Mouse (Mus musculus): ENCODE measurements around the gene Hist1h4i. TPM values are rescaled to one million over a fixed set of nuclear protein-coding genes. Genes with fewer than 3 reads are reported as not detected.

Hist1h4i gene
- polyA plus RNA-seq, 1 experiment from 2014 or later, result 25.5 TPM

DNA sequence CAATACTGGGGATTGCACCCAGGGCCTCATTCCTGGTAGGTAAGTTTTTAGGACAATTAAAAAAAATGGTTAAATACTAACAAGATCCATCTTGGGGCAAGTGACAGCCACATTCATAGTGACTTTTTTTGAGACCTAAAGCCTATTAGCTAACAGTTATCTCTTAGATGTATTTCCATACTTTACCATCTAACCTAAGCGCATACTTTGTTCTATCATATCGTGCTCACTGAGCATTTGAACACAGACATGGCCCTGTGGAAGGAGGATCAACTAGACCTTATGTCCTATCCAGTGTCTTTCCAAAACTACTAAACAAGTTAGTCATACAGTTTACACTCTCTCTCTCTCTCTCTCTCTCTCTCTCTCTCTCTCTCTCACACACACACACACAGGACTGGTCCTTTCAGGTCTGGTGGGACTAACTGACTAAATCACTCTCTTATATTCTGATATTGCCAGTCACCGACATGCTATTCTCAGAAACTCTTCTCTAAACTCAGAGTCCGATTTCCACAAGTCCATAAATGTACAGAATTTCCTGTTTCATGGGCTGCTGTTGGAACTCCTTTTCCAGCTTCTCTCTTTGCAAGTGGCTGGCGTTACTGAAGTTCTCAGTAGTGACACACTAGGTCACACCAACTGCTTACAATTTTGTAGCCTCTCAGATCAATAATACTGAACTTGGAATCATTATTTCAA is 7.3 kb downstream of the Hist1h4i start:
- no peaks in the 10 kb centered on the region for H3K9me3 ChIP-seq (ENCODE audit: control insufficient read depth, low read length)
- H3K27me3 ChIP-seq (ENCODE audit: control insufficient read depth, insufficient read depth, low read length), result no peaks in the 10 kb centered on the region
- no peaks in the 10 kb centered on the region for H3K36me3 ChIP-seq (ENCODE audit: control insufficient read depth, insufficient read depth, low read length)
- no peak for ATAC-seq (ENCODE audit: insufficient read depth, low FRiP score, low TSS enrichment)
- H3K4me1 ChIP-seq (ENCODE audit: control insufficient read depth, insufficient read depth, low read length), result peaks cover 3% of the 10 kb centered on the region
- peak overlapping the region; percentile 58 for H3K9ac ChIP-seq (ENCODE audit: low read length)
- WGBS, result 55% methylated on average over 5 of the region's 5 CpGs
- peak overlapping the region; percentile 21 for H3K4me3 ChIP-seq (ENCODE audit: low read depth, low read length)
- H3K27ac ChIP-seq (ENCODE audit: low read depth, low read length), result peak overlapping the region; percentile 75; the same call in 1 of the 2 replicates
- peak; percentile 26 for DNase-seq (ENCODE audit: low spot score)
- H3K4me2 ChIP-seq (ENCODE audit: low read depth), result peak overlapping the region; percentile 65

DNA sequence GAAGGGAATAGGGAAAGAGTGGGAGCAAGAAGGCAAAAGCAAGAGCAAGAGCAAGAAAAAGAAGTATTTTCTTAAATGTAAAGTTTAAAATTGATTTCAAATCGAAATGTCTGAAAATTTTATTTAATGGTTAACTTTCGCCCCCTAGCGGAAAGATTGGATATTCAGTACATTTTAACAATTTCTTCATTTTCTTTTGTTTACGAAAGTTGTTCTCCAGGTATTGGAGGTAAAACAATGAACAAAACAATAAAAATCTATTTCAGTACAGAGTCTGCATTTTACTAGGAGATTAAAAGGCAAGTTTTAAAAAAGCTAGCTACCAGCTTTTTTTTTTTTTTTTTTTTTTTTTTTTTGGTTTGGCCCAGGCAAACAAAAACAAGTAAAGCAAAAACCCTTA is 10.7 kb downstream of the Hist1h4i start:
- WGBS, result 19% methylated on average over 4 of the region's 4 CpGs
- ATAC-seq (ENCODE audit: insufficient read depth, low FRiP score, low TSS enrichment), result no peak
- Histone ChIP-seq H3K4me2 (ENCODE audit: low read depth) (no peak overlapping the region), H3K36me3 (ENCODE audit: control insufficient read depth, insufficient read depth, low read length) (no peaks in the 10 kb centered on the region), H3K4me3 (ENCODE audit: low read depth, low read length) (no peak overlapping the region), H3K9me3 (ENCODE audit: control insufficient read depth, low read length) (no peaks in the 10 kb centered on the region), H3K27me3 (ENCODE audit: control insufficient read depth, insufficient read depth, low read length) (no peaks in the 10 kb centered on the region), H3K27ac (ENCODE audit: low read depth, low read length) (no peak overlapping the region), H3K4me1 (ENCODE audit: control insufficient read depth, insufficient read depth, low read length) (peaks cover 3% of the 10 kb centered on the region), H3K9ac (ENCODE audit: low read length) (no peak overlapping the region)
- no peak for DNase-seq (ENCODE audit: low spot score)

- Histone ChIP-seq H3K4me1 (ENCODE audit: control insufficient read depth, insufficient read depth, low read length) (peaks cover 3% of the 10 kb centered on the region), H3K27ac (ENCODE audit: low read depth, low read length) (no peak overlapping the region), H3K27me3 (ENCODE audit: control insufficient read depth, insufficient read depth, low read length) (no peaks in the 10 kb centered on the region), H3K9me3 (ENCODE audit: control insufficient read depth, low read length) (no peaks in the 10 kb centered on the region), H3K4me3 (ENCODE audit: low read depth, low read length) (no peak overlapping the region), H3K4me2 (ENCODE audit: low read depth) (no peak overlapping the region), H3K9ac (ENCODE audit: low read length) (no peak overlapping the region), H3K36me3 (ENCODE audit: control insufficient read depth, insufficient read depth, low read length) (no peaks in the 10 kb centered on the region)
- DNase-seq (ENCODE audit: low spot score) (no peak), ATAC-seq (ENCODE audit: insufficient read depth, low FRiP score, low TSS enrichment) (no peak)
- WGBS, result 32% methylated on average over 8 of the region's 8 CpGs
These were observed 11.2 kb downstream of the Hist1h4i start for GRCm38 (mm10) chr13:22029928-22030327.

GRCm38 (mm10) chr13:22028673-22029460 is 12.3 kb downstream of the Hist1h4i start:
- ATAC-seq (ENCODE audit: insufficient read depth, low FRiP score, low TSS enrichment), result peak; percentile 80
- H3K27me3 ChIP-seq (ENCODE audit: control insufficient read depth, insufficient read depth, low read length), result no peaks in the 10 kb centered on the region
- DNase-seq (ENCODE audit: low spot score), result peak; percentile 93
- peak overlapping the region; percentile 35 for H3K4me3 ChIP-seq (ENCODE audit: low read depth, low read length)
- H3K27ac ChIP-seq (ENCODE audit: low read depth, low read length), result no peak overlapping the region
- peak overlapping the region; percentile 41 for H3K9ac ChIP-seq (ENCODE audit: low read length)
- under 1% methylated on average over 40 of the region's 40 CpGs for WGBS
- no peaks in the 10 kb centered on the region for H3K36me3 ChIP-seq (ENCODE audit: control insufficient read depth, insufficient read depth, low read length)
- peak overlapping the region; percentile 37 for H3K4me2 ChIP-seq (ENCODE audit: low read depth)
- no peaks in the 10 kb centered on the region for H3K9me3 ChIP-seq (ENCODE audit: control insufficient read depth, low read length)
- H3K4me1 ChIP-seq (ENCODE audit: control insufficient read depth, insufficient read depth, low read length), result no peaks in the 10 kb centered on the region

GRCm38 (mm10) chr13:22026058-22027031 is 14.8 kb downstream of the Hist1h4i start:
- Histone ChIP-seq H3K4me3 (ENCODE audit: low read depth, low read length) (peak overlapping the region; percentile 44), H3K27me3 (ENCODE audit: control insufficient read depth, insufficient read depth, low read length) (no peaks in the 10 kb centered on the region), H3K4me1 (ENCODE audit: control insufficient read depth, insufficient read depth, low read length) (no peaks in the 10 kb centered on the region), H3K36me3 (ENCODE audit: control insufficient read depth, insufficient read depth, low read length) (no peaks in the 10 kb centered on the region), H3K9ac (ENCODE audit: low read length) (peak overlapping the region; percentile 55), H3K9me3 (ENCODE audit: control insufficient read depth, low read length) (no peaks in the 10 kb centered on the region), H3K4me2 (ENCODE audit: low read depth) (peak overlapping the region; percentile 57), H3K27ac (ENCODE audit: low read depth, low read length) (no peak overlapping the region)
- under 1% methylated on average over 35 of the region's 35 CpGs for WGBS
- DNase-seq (ENCODE audit: low spot score) (peak; percentile 94), ATAC-seq (ENCODE audit: insufficient read depth, low FRiP score, low TSS enrichment) (0 out of 2 replicates have a peak, but pooled peaks have one; percentile 39)

DNA sequence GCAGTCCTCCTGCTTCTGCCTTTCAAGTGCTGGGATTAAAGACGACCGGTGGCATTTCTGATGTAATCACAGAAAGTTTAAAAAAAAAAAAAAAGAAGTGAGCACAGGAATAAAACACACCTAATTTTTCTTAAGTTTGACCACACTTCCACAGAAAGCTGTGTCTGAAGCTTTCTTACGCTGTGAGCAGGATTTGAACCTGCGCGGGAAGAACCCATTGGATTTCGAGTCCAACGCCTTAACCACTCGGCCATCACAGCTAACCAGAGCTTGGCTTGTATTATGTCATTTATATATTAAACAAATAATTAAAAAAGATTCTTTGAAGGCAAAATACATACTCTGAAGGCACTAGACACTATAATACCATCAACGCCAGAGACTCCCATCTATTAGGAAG is 18.9 kb downstream of the Hist1h4i start:
- ATAC-seq (ENCODE audit: insufficient read depth, low FRiP score, low TSS enrichment), result peak; percentile 64; the same call in 1 of the 2 replicates
- Histone ChIP-seq H3K4me1 (ENCODE audit: control insufficient read depth, insufficient read depth, low read length) (0 out of 2 replicates have a peak, but pooled peaks cover 3% of the 10 kb centered on the region), H3K4me3 (ENCODE audit: low read depth, low read length) (peak overlapping the region; percentile 42), H3K4me2 (ENCODE audit: low read depth) (peak overlapping the region; percentile 57), H3K27ac (ENCODE audit: low read depth, low read length) (no peak overlapping the region), H3K9me3 (ENCODE audit: control insufficient read depth, low read length) (no peaks in the 10 kb centered on the region), H3K36me3 (ENCODE audit: control insufficient read depth, insufficient read depth, low read length) (no peaks in the 10 kb centered on the region), H3K27me3 (ENCODE audit: control insufficient read depth, insufficient read depth, low read length) (peaks cover 10% of the 10 kb centered on the region), H3K9ac (ENCODE audit: low read length) (peak overlapping the region; percentile 15; the same call in 1 of the 2 replicates)
- WGBS, result under 1% methylated on average over 9 of the region's 9 CpGs
- DNase-seq (ENCODE audit: low spot score), result peak; percentile 86

DNA sequence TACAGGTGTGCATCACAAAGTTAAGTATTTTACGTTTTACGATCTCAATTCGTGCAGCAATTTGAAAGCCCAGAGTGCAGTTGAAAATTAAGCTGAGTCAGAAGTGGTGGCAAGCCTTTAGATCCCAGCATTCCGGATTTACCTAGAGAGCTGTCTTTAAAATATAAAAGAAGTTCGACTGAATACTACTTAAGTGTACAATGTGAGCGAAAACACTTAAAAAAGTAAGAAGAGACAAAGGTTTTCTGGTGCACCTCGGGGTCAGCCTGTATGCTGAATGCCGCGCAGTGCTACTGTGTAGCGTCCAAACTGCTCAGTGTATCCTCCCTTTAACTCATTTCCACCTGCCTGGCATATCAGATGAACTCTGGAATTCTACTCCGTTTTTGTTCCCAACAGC is 19.6 kb downstream of the Hist1h4i start:
- Histone ChIP-seq H3K9ac (ENCODE audit: low read length) (peak overlapping the region; percentile 36), H3K9me3 (ENCODE audit: control insufficient read depth, low read length) (no peaks in the 10 kb centered on the region), H3K27ac (ENCODE audit: low read depth, low read length) (no peak overlapping the region), H3K27me3 (ENCODE audit: control insufficient read depth, insufficient read depth, low read length) (peaks cover 10% of the 10 kb centered on the region), H3K4me2 (ENCODE audit: low read depth) (peak overlapping the region; percentile 57), H3K4me1 (ENCODE audit: control insufficient read depth, insufficient read depth, low read length) (0 out of 2 replicates have a peak, but pooled peaks cover 3% of the 10 kb centered on the region), H3K4me3 (ENCODE audit: low read depth, low read length) (peak overlapping the region; percentile 42), H3K36me3 (ENCODE audit: control insufficient read depth, insufficient read depth, low read length) (no peaks in the 10 kb centered on the region)
- WGBS, result 0% methylated on average over 11 of the region's 11 CpGs
- no peak for ATAC-seq (ENCODE audit: insufficient read depth, low FRiP score, low TSS enrichment)
- DNase-seq (ENCODE audit: low spot score), result no peak

DNA sequence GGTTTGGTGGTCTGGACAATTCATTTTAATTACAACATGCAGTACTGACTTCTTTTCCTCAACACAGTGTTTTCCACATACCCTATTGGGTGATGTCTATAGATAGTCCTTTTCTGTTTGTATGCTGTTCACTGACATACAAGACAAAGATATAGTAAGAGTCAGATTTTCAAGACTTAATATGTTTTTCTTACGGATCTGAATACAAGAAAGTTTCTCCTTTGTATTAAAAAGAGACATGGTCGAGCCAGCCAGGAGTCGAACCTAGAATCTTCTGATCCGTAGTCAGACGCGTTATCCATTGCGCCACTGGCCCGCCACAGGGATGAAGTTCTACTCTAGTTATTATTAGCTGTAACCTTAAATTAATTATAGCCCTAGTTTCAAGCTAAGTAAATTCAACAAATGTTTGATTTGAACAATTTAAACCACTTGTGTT is 20.2 kb downstream of the Hist1h4i start:
- no peaks in the 10 kb centered on the region for H3K9me3 ChIP-seq (ENCODE audit: control insufficient read depth, low read length)
- H3K27ac ChIP-seq (ENCODE audit: low read depth, low read length), result no peak overlapping the region
- H3K4me2 ChIP-seq (ENCODE audit: low read depth), result peak overlapping the region; percentile 57
- no peaks in the 10 kb centered on the region for H3K36me3 ChIP-seq (ENCODE audit: control insufficient read depth, insufficient read depth, low read length)
- ATAC-seq (ENCODE audit: insufficient read depth, low FRiP score, low TSS enrichment) (peak; percentile 76), DNase-seq (ENCODE audit: low spot score) (peak; percentile 67)
- WGBS, result under 1% methylated on average over 8 of the region's 8 CpGs
- H3K4me1 ChIP-seq (ENCODE audit: control insufficient read depth, insufficient read depth, low read length), result 0 out of 2 replicates have a peak, but pooled peaks cover 3% of the 10 kb centered on the region
- H3K4me3 ChIP-seq (ENCODE audit: low read depth, low read length), result peak overlapping the region; percentile 42
- H3K9ac ChIP-seq (ENCODE audit: low read length), result no peak overlapping the region
- peaks cover 10% of the 10 kb centered on the region for H3K27me3 ChIP-seq (ENCODE audit: control insufficient read depth, insufficient read depth, low read length)
